In genomic region chr16:68017672-68018071, GRCm38 (mm10) we compare ENCODE assay signal across 18 mouse cellular contexts.
DNase-seq lines count a peak whose midpoint lies in the region; ATAC-seq lines count a peak whose summit lies in the region.
"Had no signal": no experiment of that assay in that cellular context is flagged by ENCODE, and none has a peak within 500 bp of the region (broad histone marks: within the 10 kb centered on the region; RNA-seq: fewer than 3 reads in every experiment).

No protein-coding gene starts in this region.

- H3K4me2 ChIP-seq in hindbrain, embryonic 12.5 days (replicated peaks) = no peak overlapping the region
- H3K4me2 ChIP-seq in hindbrain, embryonic 14.5 days (replicated peaks) = no peak overlapping the region
- H3K4me2 ChIP-seq in embryonic facial prominence, embryonic 11.5 days (ENCODE audit: low read depth, low read length) = no peak overlapping the region
- H3K4me2 ChIP-seq: midbrain, embryonic 13.5 days had no signal

- H3K27me3 ChIP-seq in hindbrain, embryonic 12.5 days = no peaks in the 10 kb centered on the region
- no peaks in the 10 kb centered on the region for H3K27me3 ChIP-seq in hindbrain, embryonic 14.5 days (ENCODE audit: control insufficient read depth, insufficient read depth, low read length)
- no peaks in the 10 kb centered on the region for H3K27me3 ChIP-seq in embryonic facial prominence, embryonic 11.5 days (ENCODE audit: control insufficient read depth, insufficient read depth, low read length)
- H3K27me3 ChIP-seq: CH12.LX; midbrain, embryonic 13.5 days; Patski had no signal

- 0 out of 2 replicates have a peak, but pooled peaks have one; percentile 48 for ATAC-seq in hindbrain, embryonic 12.5 days (ENCODE audit: low FRiP score)
- ATAC-seq in hindbrain, embryonic 14.5 days (ENCODE audit: low FRiP score) = no peak; the same call in 1 of the 2 replicates
- peak; percentile 73 for ATAC-seq in embryonic facial prominence, embryonic 11.5 days (replicated peaks; ENCODE audit: insufficient number of reproducible peaks, low FRiP score, low TSS enrichment, low read depth)
- ATAC-seq: intestine, postnatal 0 days; midbrain, embryonic 13.5 days; Patski had no signal

- H3K9ac ChIP-seq in hindbrain, embryonic 12.5 days = no peak overlapping the region
- H3K9ac ChIP-seq in hindbrain, embryonic 14.5 days = no peak overlapping the region
- H3K9ac ChIP-seq in embryonic facial prominence, embryonic 11.5 days (replicated peaks; ENCODE audit: low read length) = no peak overlapping the region
- H3K9ac ChIP-seq: midbrain, embryonic 13.5 days had no signal

- no peak for DNase-seq in hindbrain, embryonic 14.5 days (ENCODE audit: low spot score)
- DNase-seq in testis, postnatal 10 days (ENCODE audit: low spot score) = peak; percentile 39
- DNase-seq in testis, postnatal 14 days (ENCODE audit: low spot score) = no peak
- peak; percentile 20 for DNase-seq in embryonic facial prominence, embryonic 11.5 days (ENCODE audit: low spot score)
- DNase-seq in urinary bladder, adult 18-20 months (ENCODE audit: low spot score in 2 of 2) = no peak
- DNase-seq in left cerebral cortex, postnatal 14 days (ENCODE audit: low spot score in 2 of 2) = no peak
- DNase-seq: cerebellum, adult 11 months; cerebellum, postnatal 36 days; gastrocnemius, postnatal 14 days; heart, postnatal 14 days; kidney, postnatal 25 days; lung, postnatal 36 days; right cerebral cortex, postnatal 14 days had no signal

- H3K4me3 ChIP-seq in hindbrain, embryonic 12.5 days = no peak overlapping the region
- H3K4me3 ChIP-seq in hindbrain, embryonic 14.5 days (replicated peaks; ENCODE audit: low read length) = no peak overlapping the region
- no peak overlapping the region for H3K4me3 ChIP-seq in embryonic facial prominence, embryonic 11.5 days (ENCODE audit: low read depth, low read length)
- H3K4me3 ChIP-seq: midbrain, embryonic 13.5 days had no signal

- no peak overlapping the region for H3K27ac ChIP-seq in hindbrain, embryonic 12.5 days
- no peak overlapping the region for H3K27ac ChIP-seq in hindbrain, embryonic 14.5 days
- no peak overlapping the region for H3K27ac ChIP-seq in embryonic facial prominence, embryonic 11.5 days (replicated peaks; ENCODE audit: low read depth, low read length)
- H3K27ac ChIP-seq: midbrain, embryonic 13.5 days had no signal

- WGBS in hindbrain, embryonic 12.5 days = 76% methylated on average over 4 of the region's 4 CpGs
- WGBS in hindbrain, embryonic 14.5 days = 72% methylated on average over 4 of the region's 4 CpGs
- 70% methylated on average over 4 of the region's 4 CpGs for WGBS in embryonic facial prominence, embryonic 11.5 days

- intact Hi-C loops in left cerebral cortex, postnatal 14 days (cut with DNase I) = no loop called here

- H3K36me3 ChIP-seq in hindbrain, embryonic 12.5 days = no peaks in the 10 kb centered on the region
- no peaks in the 10 kb centered on the region for H3K36me3 ChIP-seq in hindbrain, embryonic 14.5 days (replicated peaks; ENCODE audit: control insufficient read depth, insufficient read depth)
- H3K36me3 ChIP-seq in embryonic facial prominence, embryonic 11.5 days (replicated peaks; ENCODE audit: control insufficient read depth, insufficient read depth, low read depth, low read length) = no peaks in the 10 kb centered on the region
- H3K36me3 ChIP-seq: midbrain, embryonic 13.5 days had no signal

- H3K9me3 ChIP-seq in hindbrain, embryonic 12.5 days (replicated peaks) = no peaks in the 10 kb centered on the region
- no peaks in the 10 kb centered on the region for H3K9me3 ChIP-seq in hindbrain, embryonic 14.5 days (ENCODE audit: control insufficient read depth, low read length)
- no peaks in the 10 kb centered on the region for H3K9me3 ChIP-seq in embryonic facial prominence, embryonic 11.5 days (replicated peaks; ENCODE audit: control insufficient read depth, low read length)
- H3K9me3 ChIP-seq: midbrain, embryonic 13.5 days had no signal

- H3K4me1 ChIP-seq in hindbrain, embryonic 12.5 days = no peaks in the 10 kb centered on the region
- no peaks in the 10 kb centered on the region for H3K4me1 ChIP-seq in hindbrain, embryonic 14.5 days (replicated peaks; ENCODE audit: control insufficient read depth, insufficient read depth, low read length)
- H3K4me1 ChIP-seq in embryonic facial prominence, embryonic 11.5 days (ENCODE audit: control insufficient read depth, insufficient read depth, low read length) = no peaks in the 10 kb centered on the region
- H3K4me1 ChIP-seq: midbrain, embryonic 13.5 days had no signal

Comparison
In these comparisons a context has a peak if more than half of its experiments do, and no peak if none do; other contexts are left out.
1. DNase-seq: peak in testis, postnatal 10 days (single experiment) and embryonic facial prominence, embryonic 11.5 days (single experiment); none in hindbrain, embryonic 14.5 days (single experiment), testis, postnatal 14 days (single experiment), urinary bladder, adult 18-20 months (0 of 2) and left cerebral cortex, postnatal 14 days (0 of 2).